Mouse (Mus musculus) ES-E14 (cell line): ENCODE data around the gene Atp6v0a1. TPM values are rescaled to one million over a fixed set of nuclear protein-coding genes. Genes with fewer than 3 reads are reported as not detected.
A peak's percentile ranks its signal among the peaks of the same experiment; 100 is the strongest.

ENCODE experiments used
- DNase-seq: peaks from one replicate; pipeline ENCODE4 v3.0.0-alpha.2; 2013; ENCODE audit warnings: low read depth, low spot score
- H3K27ac ChIP-seq: 2 replicates; pipeline ENCODE4 v1.5.1; 2012; ENCODE audit warnings: low read depth, mild to moderate bottlenecking, low read length, moderate library complexity, mixed read lengths; ENCODE audit not compliant: poor library complexity, insufficient read depth, severe bottlenecking
- H3K36me3 ChIP-seq: 2 replicates; pipeline ENCODE4 v1.6.1; 2012; ENCODE audit warnings: mild to moderate bottlenecking, low read length, moderate library complexity, mixed read lengths; ENCODE audit not compliant: control insufficient read depth, poor library complexity, insufficient read depth, severe bottlenecking
- H3K4me1 ChIP-seq, 2 experiments: fragments of 150-350 bp in 1 of 2; sonication (generic) in 1 of 2; 2 replicates each; pipeline ENCODE4 v1.6.1; 2012; ENCODE audit warnings: low read length in 2 of 2, mild to moderate bottlenecking in 1 of 2, mixed read lengths in 1 of 2; ENCODE audit not compliant: control insufficient read depth in 2 of 2, insufficient read depth in 2 of 2, poor library complexity in 1 of 2
- H3K4me3 ChIP-seq, 2 experiments: fragments of 150-350 bp in 1 of 2; sonication (generic) in 1 of 2; 2 replicates each; pipeline ENCODE4 v1.5.1; 2012; ENCODE audit warnings: low read length in 2 of 2, low read depth in 1 of 2, mild to moderate bottlenecking in 1 of 2, mixed read lengths in 1 of 2; ENCODE audit not compliant: insufficient read depth in 1 of 2, poor library complexity in 1 of 2, severe bottlenecking in 1 of 2
- H3K9ac ChIP-seq: 2 replicates; pipeline ENCODE4 v1.6.1; 2012; ENCODE audit warnings: low read depth, mild to moderate bottlenecking, low read length, mixed read lengths; ENCODE audit not compliant: poor library complexity, insufficient read depth, severe bottlenecking
- H3K9me3 ChIP-seq: fragments of 150-350 bp; sonication (generic); 2 replicates; pipeline ENCODE4 v1.6.1; 2012; ENCODE audit warnings: low read depth, mild to moderate bottlenecking, low read length; ENCODE audit not compliant: control insufficient read depth, insufficient read depth
- CHD2 ChIP-seq: IDR thresholded peaks from 2 replicates; pipeline ENCODE4 v1.6.1; 2014; ENCODE audit warnings: mild to moderate bottlenecking, low read depth, low read length, inconsistent platforms
- HCFC1 ChIP-seq: IDR thresholded peaks from 2 replicates; pipeline ENCODE4 v1.6.1; 2012; ENCODE audit warnings: low read length, inconsistent platforms, borderline replicate concordance; ENCODE audit not compliant: insufficient read depth
- MAFK ChIP-seq: IDR thresholded peaks from 2 replicates; pipeline ENCODE4 v1.6.1; 2014; ENCODE audit warnings: mild to moderate bottlenecking, low read depth, low read length, inconsistent platforms; ENCODE audit not compliant: insufficient read depth
- ZC3H11A ChIP-seq: IDR thresholded peaks from 2 replicates; pipeline ENCODE4 v1.6.1; 2012; ENCODE audit warnings: low read depth, mild to moderate bottlenecking, inconsistent platforms, low read length, borderline replicate concordance
- ZNF384 ChIP-seq: IDR thresholded peaks from 2 replicates; pipeline ENCODE4 v1.6.1; 2012; ENCODE audit warnings: low read depth, low read length, inconsistent platforms
- in situ Hi-C, 2 experiments: fragments of 600-800 bp; cut with MboI; formaldehyde crosslinking; loops; one replicate each; pipeline ENCODE4 v1.15.1; 2025; ENCODE audit warnings: low sequenced_read_pairs in 2 of 2, inconsistent platforms in 1 of 2; ENCODE audit not compliant: unreplicated experiment in 2 of 2
- total RNA-seq: library from RNA; depleted of rRNA; stranded (reverse); fragments of 300-350 nt; gene quantifications from 2 replicates; pipeline ENCODE4 v1.2.3, GENCODE M21; 2012

Gene Atp6v0a1
- total RNA-seq, 1 experiment: 38.1 TPM

GRCm38 (mm10) chr11:101070987-101071386, 61.7 kb downstream of the Atp6v0a1 start:
- no peak overlapping the region for H3K9ac ChIP-seq

GRCm38 (mm10) chr11:101071810-101072428, 62.7 kb downstream of the Atp6v0a1 start:
- DNase-seq: no peak
- H3K9ac ChIP-seq: no peak overlapping the region
- H3K4me3 ChIP-seq: no peak overlapping the region
- TF ChIP-seq MAFK (no peak), HCFC1 (no peak), CHD2 (no peak)
- H3K27ac ChIP-seq: no peak overlapping the region
- in situ Hi-C loops: no loop called here
- H3K36me3 ChIP-seq: no peaks in the 10 kb centered on the region
- H3K9me3 ChIP-seq: no peaks in the 10 kb centered on the region
- peaks cover 2 to 4% of the 10 kb centered on the region in 2 experiments; a peak in 1 of 4 replicates for H3K4me1 ChIP-seq

More at GRCm38 (mm10) chr11:101070987-101071386, 61.7 kb downstream of the Atp6v0a1 start:
- H3K4me3 ChIP-seq: no peak overlapping the region
- no peak overlapping the region for H3K27ac ChIP-seq
- in situ Hi-C loops: no loop called here
- no peaks in the 10 kb centered on the region for H3K9me3 ChIP-seq
- peaks cover 2 to 7% of the 10 kb centered on the region in 2 experiments; a peak in 1 of 4 replicates for H3K4me1 ChIP-seq
- TF ChIP-seq ZC3H11A (no peak), MAFK (no peak), ZNF384 (no peak), HCFC1 (no peak), CHD2 (no peak)
- H3K36me3 ChIP-seq: no peaks in the 10 kb centered on the region
- no peak for DNase-seq

GRCm38 (mm10) chr11:101078121-101078520, 68.9 kb downstream of the Atp6v0a1 start, which contains the start of gene Hsd17b1:
TSS of gene Hsd17b1 (plus strand) at chr11:101078411.
- Histone ChIP-seq H3K9ac (peak within 1 kb of the TSS; percentile 21), H3K4me3 (peak within 1 kb of the TSS; percentile 48 to 56), H3K4me1 (0 out of 4 replicates have a peak, but pooled peaks cover 1 to 2% of the 10 kb centered on the region in 2 experiments), H3K9me3 (no peaks in the 10 kb centered on the region), H3K27ac (no peak within 1 kb of the TSS), H3K36me3 (no peaks in the 10 kb centered on the region)
- in situ Hi-C loops: no loop called here
- DNase-seq: no peak
- TF ChIP-seq ZC3H11A (no peak), ZNF384 (no peak), HCFC1 (no peak), CHD2 (no peak), MAFK (no peak)

- DNase-seq: no peak
- Histone ChIP-seq H3K9me3 (no peaks in the 10 kb centered on the region), H3K27ac (no peak overlapping the region), H3K9ac (peak overlapping the region; percentile 34; the same call in 1 of the 2 replicates), H3K36me3 (peaks cover 2% of the 10 kb centered on the region; the same call in 1 of the 2 replicates), H3K4me3 (peak overlapping the region; percentile 48 to 56), H3K4me1 (peaks cover 1 to 5% of the 10 kb centered on the region in 2 experiments; a peak in 1 of 4 replicates)
- no peak for TF ChIP-seq MAFK
- no peak for TF ChIP-seq CHD2
- TF ChIP-seq ZNF384: no peak
- no peak for TF ChIP-seq HCFC1
- TF ChIP-seq ZC3H11A: no peak
- in situ Hi-C loops: no loop called here
Observed at GRCm38 (mm10) chr11:101079746-101080145, 70.5 kb downstream of the Atp6v0a1 start.

- Histone ChIP-seq H3K36me3 (peaks cover 5% of the 10 kb centered on the region; the same call in 1 of the 2 replicates), H3K4me3 (no peak overlapping the region), H3K9me3 (no peaks in the 10 kb centered on the region), H3K4me1 (peaks cover 1 to 5% of the 10 kb centered on the region in 2 experiments; a peak in 1 of 4 replicates), H3K9ac (no peak overlapping the region), H3K27ac (no peak overlapping the region)
- in situ Hi-C loops: no loop called here
- no peak for DNase-seq
- no peak for TF ChIP-seq ZC3H11A
- no peak for TF ChIP-seq CHD2
- TF ChIP-seq HCFC1: no peak
- TF ChIP-seq ZNF384: no peak
- TF ChIP-seq MAFK: no peak
Observed at GRCm38 (mm10) chr11:101080421-101080820, 71.2 kb downstream of the Atp6v0a1 start.
